Mouse (Mus musculus): ENCODE results near the gene Ndst2.

GRCm38 (mm10) chr14:20686576-20686975, 47.8 kb downstream of the Ndst2 start:
- TF ChIP-seq POLR2A (IDR thresholded peaks at IDR 0.05; ENCODE audit: borderline replicate concordance, insufficient read depth, low read length) = no peak
- no peak for TF ChIP-seq CTCF (IDR thresholded peaks at IDR 0.05; ENCODE audit: borderline replicate concordance, insufficient read depth, low read depth, low read length)

Data from cerebellum, adult 2 months (tissue).